Comparison of ENCODE assay signal across 8 mouse cellular contexts in the genomic region with DNA sequence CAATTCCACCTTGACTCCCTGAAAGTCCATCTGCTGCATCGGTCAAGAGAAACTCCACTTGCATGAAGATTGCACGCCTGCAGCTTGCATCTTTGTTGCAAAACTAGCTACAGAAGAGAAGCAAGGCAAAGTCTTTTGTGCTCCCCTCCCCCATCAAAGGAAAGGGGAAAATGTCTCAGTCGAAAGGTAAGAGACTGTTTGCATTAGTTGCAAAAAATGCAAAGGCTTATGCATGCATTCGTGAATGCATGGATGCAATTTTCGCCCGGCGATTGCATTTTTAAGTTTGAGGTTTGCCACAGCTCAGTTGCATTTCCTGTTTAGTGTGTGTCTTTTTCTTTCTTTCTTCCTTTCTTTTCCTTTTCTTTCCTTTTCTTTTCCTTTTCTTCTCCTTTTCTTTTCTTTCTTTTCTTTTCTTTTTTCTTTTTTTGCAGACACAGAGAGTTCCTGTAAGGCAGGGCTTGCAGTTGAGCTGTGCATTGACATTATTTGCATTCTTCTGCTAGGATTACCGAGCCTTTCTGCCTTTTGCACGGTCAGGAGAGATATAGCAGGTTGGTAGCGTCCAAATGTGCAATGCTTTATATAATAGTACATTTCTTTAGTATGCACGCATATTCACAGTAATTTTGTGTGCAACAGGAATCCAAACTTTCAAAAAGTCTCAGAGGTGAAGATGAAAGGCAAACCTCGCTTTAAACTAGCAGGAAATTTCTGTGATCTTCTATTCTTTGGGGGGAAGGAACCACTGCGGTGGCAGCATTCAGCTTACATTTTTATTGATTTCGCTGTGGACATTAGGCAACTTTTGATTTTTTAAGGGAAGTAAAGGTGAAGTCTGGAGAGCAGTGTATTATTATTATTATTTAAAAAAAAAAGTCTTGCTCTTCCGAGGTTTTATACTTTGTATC. TPM values are rescaled to one million over a fixed set of nuclear protein-coding genes. Genes with fewer than 3 reads are reported as not detected.
DNase-seq lines count a peak whose midpoint lies in the region; ATAC-seq and TF ChIP-seq lines count a peak whose summit lies in the region.

No protein-coding gene starts in this region.

- peak overlapping the region; percentile 70 for H3K9ac ChIP-seq in heart, embryonic 14.5 days (ENCODE audit: low read length)
- H3K9ac ChIP-seq in ES-E14 (ENCODE audit: insufficient read depth, low read depth, low read length, poor library complexity, severe bottlenecking): peak overlapping the region; percentile 38; the same call in 1 of the 2 replicates

- DNase-seq in heart, adult 8-10 months (ENCODE audit: low spot score): no peak
- DNase-seq in ES-E14 (ENCODE audit: low read depth, low spot score): no peak
- DNase-seq in MN1 (ENCODE audit: low spot score): no peak
- DNase-seq in gastrocnemius, adult 18-20 months (ENCODE audit: low spot score): no peak
- no peak for DNase-seq in urinary bladder, postnatal 25 days (ENCODE audit: low spot score)

- in situ Hi-C loops in ES-E14 (cut with MboI; ENCODE audit: low sequenced_read_pairs in 2 of 2, unreplicated experiment in 2 of 2): no loop called here

- H3K9me3 ChIP-seq in heart, embryonic 14.5 days (ENCODE audit: control insufficient read depth, low read length): no peaks in the 10 kb centered on the region
- no peaks in the 10 kb centered on the region for H3K9me3 ChIP-seq in ES-E14 (ENCODE audit: control insufficient read depth, insufficient read depth, low read depth, low read length)
- H3K9me3 ChIP-seq in megakaryocyte, embryonic 14.5 days: 0 out of 2 replicates have a peak, but pooled peaks cover 4% of the 10 kb centered on the region

- H3K27ac ChIP-seq in heart, embryonic 14.5 days (replicated peaks in 1 of 2; ENCODE audit: control insufficient read depth in 1 of 2, insufficient read depth in 1 of 2, low read depth in 2 of 2, low read length in 2 of 2): peak overlapping the region; percentile 24 to 54; a peak in 3 of 4 replicates
- H3K27ac ChIP-seq in ES-E14 (ENCODE audit: insufficient read depth, low read depth, low read length, poor library complexity, severe bottlenecking): no peak overlapping the region

- H3K4me3 ChIP-seq in heart, embryonic 14.5 days (ENCODE audit: control insufficient read depth in 1 of 2, insufficient read depth in 1 of 2, low read depth in 1 of 2, low read length in 2 of 2): peak overlapping the region; percentile 70 to 77
- peak overlapping the region; percentile 64 to 85 for H3K4me3 ChIP-seq in ES-E14 (ENCODE audit: insufficient read depth in 1 of 2, low read depth in 1 of 2, low read length in 2 of 2, poor library complexity in 1 of 2, severe bottlenecking in 1 of 2)
- H3K4me3 ChIP-seq in megakaryocyte, embryonic 14.5 days (replicated peaks): peak overlapping the region; percentile 93

- 17% methylated on average over 15 of the region's 15 CpGs for WGBS in heart, embryonic 14.5 days

- H3K4me2 ChIP-seq in heart, embryonic 14.5 days (ENCODE audit: low read length): peak overlapping the region; percentile 70

- H3K27me3 ChIP-seq in heart, embryonic 14.5 days (ENCODE audit: control insufficient read depth, insufficient read depth, low read length): no peaks in the 10 kb centered on the region
- peaks cover 7% of the 10 kb centered on the region for H3K27me3 ChIP-seq in megakaryocyte, embryonic 14.5 days (replicated peaks)

- H3K4me1 ChIP-seq in heart, embryonic 14.5 days (ENCODE audit: control insufficient read depth in 2 of 2, insufficient read depth in 2 of 2, low read length in 2 of 2): peaks cover 0 to 25% of the 10 kb centered on the region in 2 experiments; a peak in 3 of 4 replicates
- peaks cover 2 to 7% of the 10 kb centered on the region in 2 experiments; a peak in 3 of 4 replicates for H3K4me1 ChIP-seq in ES-E14 (ENCODE audit: control insufficient read depth in 2 of 2, insufficient read depth in 2 of 2, low read length in 2 of 2, poor library complexity in 1 of 2)
- peaks cover 22% of the 10 kb centered on the region for H3K4me1 ChIP-seq in megakaryocyte, embryonic 14.5 days

- no peaks in the 10 kb centered on the region for H3K36me3 ChIP-seq in heart, embryonic 14.5 days (ENCODE audit: control insufficient read depth, insufficient read depth, low read length)
- no peaks in the 10 kb centered on the region for H3K36me3 ChIP-seq in ES-E14 (ENCODE audit: control insufficient read depth, insufficient read depth, low read length, poor library complexity, severe bottlenecking)
- no peaks in the 10 kb centered on the region for H3K36me3 ChIP-seq in megakaryocyte, embryonic 14.5 days (replicated peaks; ENCODE audit: low read length)

- ATAC-seq in heart, embryonic 14.5 days (ENCODE audit: insufficient number of reproducible peaks, insufficient read depth, low FRiP score, low read depth): no peak
- ATAC-seq in granulocyte monocyte progenitor cell, adult 5-6 weeks (replicated peaks; ENCODE audit: poor library complexity, severe bottlenecking): peak; percentile 21

TF ChIP-seq in ES-E14, 5 proteins besides CTCF, POLR2A, EP300 and RAD21:
- TF ChIP-seq HCFC1 (IDR thresholded peaks at IDR 0.05; ENCODE audit: borderline replicate concordance, insufficient read depth, low read length): no peak
- TF ChIP-seq MAFK (IDR thresholded peaks at IDR 0.05; ENCODE audit: insufficient read depth, low read depth, low read length): no peak
- TF ChIP-seq ZC3H11A (IDR thresholded peaks at IDR 0.05; ENCODE audit: borderline replicate concordance, low read depth, low read length): no peak
- TF ChIP-seq ZNF384 (IDR thresholded peaks at IDR 0.05; ENCODE audit: low read depth, low read length): no peak
- no peak for TF ChIP-seq CHD2 (IDR thresholded peaks at IDR 0.05; ENCODE audit: low read depth, low read length)

RNA-seq across cellular contexts. Expression of a gene that starts 0.6 kb away (rescaled TPM):
- 18.8 and 19.2 TPM in 2 replicates for polyA plus RNA-seq in heart, embryonic 14.5 days (2014; fragmentation: Nextera tagmentation; extraction: Ambion mirVana)
- 1 to 10 TPM; 2.9 to 7.0 (median 5.4) TPM for total RNA-seq in heart, adult 8-10 months (2022)
- 6.4 and 9.8 TPM in 2 replicates for total RNA-seq in ES-E14 (2012; rRNA removed)
- total RNA-seq in granulocyte monocyte progenitor cell, adult 5-6 weeks (2014; fragmentation: Nextera tagmentation): 10.1 and 12.9 TPM in 2 replicates
- 18.8 and 20.9 TPM in 2 replicates for total RNA-seq in granulocyte monocyte progenitor cell, adult 5-6 weeks (2017)
- 0.36 TPM in 1 of 2 replicates, not detected in the other for polyA plus RNA-seq in megakaryocyte, embryonic 14.5 days (2012; ENCODE audit: insufficient read depth, low replicate concordance)
- 10 to 100 TPM; 39.2 to 49.0 TPM for total RNA-seq in gastrocnemius, adult 18-20 months (2021)
